ENCODE assay signal across 9 mouse cellular contexts in the genomic region with DNA sequence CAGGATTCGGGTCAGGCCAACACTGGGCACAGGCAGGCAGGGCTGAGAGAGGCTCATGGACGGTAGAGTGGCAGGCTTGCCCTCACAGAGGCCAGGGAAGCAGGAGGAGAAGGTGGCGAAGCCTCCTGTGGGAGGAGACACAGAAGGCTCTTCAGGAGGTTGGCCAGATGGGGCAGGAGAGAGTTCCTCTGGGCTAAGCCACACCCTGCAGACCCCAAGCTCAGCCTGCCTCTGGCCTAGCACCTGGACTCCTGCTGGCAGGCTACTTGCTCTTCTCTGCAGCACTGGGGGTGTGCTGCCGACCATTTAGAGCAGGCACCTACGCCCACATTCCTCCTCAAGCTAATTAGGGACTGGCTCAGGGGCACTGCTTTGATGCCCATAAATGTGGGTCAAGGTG. TPM values are rescaled to one million over a fixed set of nuclear protein-coding genes. Genes with fewer than 3 reads are reported as not detected.
DNase-seq lines count a peak whose midpoint lies in the region; ATAC-seq lines count a peak whose summit lies in the region.
"Had no signal": no experiment of that assay in that cellular context is flagged by ENCODE, and none has a peak within 500 bp of the region (broad histone marks: within the 10 kb centered on the region; RNA-seq: fewer than 3 reads in every experiment).

No protein-coding gene starts in this region.

- WGBS in heart, embryonic 15.5 days = 28% methylated on average over 5 of the region's 5 CpGs
- WGBS in limb, embryonic 13.5 days = 10% methylated on average over 5 of the region's 5 CpGs

- H3K4me2 ChIP-seq in heart, embryonic 15.5 days = 0 out of 2 replicates have a peak overlapping the region, but pooled peaks have one; percentile 14
- H3K4me2 ChIP-seq in limb, embryonic 13.5 days (replicated peaks) = 0 out of 2 replicates have a peak overlapping the region, but pooled peaks have one; percentile 15

- H3K27me3 ChIP-seq in heart, embryonic 15.5 days = peaks cover 26% of the 10 kb centered on the region
- H3K27me3 ChIP-seq in limb, embryonic 13.5 days = peaks cover 98% of the 10 kb centered on the region

- H3K27ac ChIP-seq in heart, embryonic 15.5 days = peak overlapping the region; percentile 83
- no peak overlapping the region; the same call in 1 of the 2 replicates for H3K27ac ChIP-seq in limb, embryonic 13.5 days

- peaks cover 45% of the 10 kb centered on the region for H3K4me1 ChIP-seq in heart, embryonic 15.5 days (replicated peaks)
- H3K4me1 ChIP-seq in limb, embryonic 13.5 days = peaks cover 39% of the 10 kb centered on the region

- H3K36me3 ChIP-seq in heart, embryonic 15.5 days = peaks cover 35% of the 10 kb centered on the region
- no peaks in the 10 kb centered on the region for H3K36me3 ChIP-seq in limb, embryonic 13.5 days

- 0 out of 2 replicates have a peak overlapping the region, but pooled peaks have one; percentile 16 for H3K9ac ChIP-seq in heart, embryonic 15.5 days
- peak overlapping the region; percentile 31; the same call in 1 of the 2 replicates for H3K9ac ChIP-seq in limb, embryonic 13.5 days

- no peak overlapping the region for H3K4me3 ChIP-seq in heart, embryonic 15.5 days
- H3K4me3 ChIP-seq in limb, embryonic 13.5 days = no peak overlapping the region

- DNase-seq in heart, postnatal 10 days = no peak
- DNase-seq in 3T3-L1 (ENCODE audit: low read depth, low spot score) (peak; percentile 85), ES-CJ7 (ENCODE audit: low read depth, low spot score) (peak; percentile 44)
- no peak for DNase-seq in ovary, postnatal 10 days (ENCODE audit: low spot score)
- DNase-seq in embryo, embryonic 11 days = no peak

- intact Hi-C loops in heart, postnatal 10 days (cut with DNase I) = no loop called here

- peak; percentile 20 for ATAC-seq in heart, embryonic 15.5 days (replicated peaks; ENCODE audit: insufficient number of reproducible peaks, insufficient read depth, low FRiP score, low read depth)
- ATAC-seq in limb, embryonic 13.5 days (ENCODE audit: low FRiP score, low read depth) = no peak

- H3K9me3 ChIP-seq in heart, embryonic 15.5 days (replicated peaks) = no peaks in the 10 kb centered on the region
- H3K9me3 ChIP-seq in limb, embryonic 13.5 days = no peaks in the 10 kb centered on the region

RNA-seq across cellular contexts. Expression of a gene that starts 11.2 kb away (rescaled TPM):
- 11.5 and 12.2 TPM in 2 replicates for polyA plus RNA-seq in heart, embryonic 15.5 days (2015; fragmentation: Nextera tagmentation; extraction: Ambion mirVana)
- 10 to 100 TPM; 28.0 to 30.0 TPM for total RNA-seq in heart, postnatal 10 days (2021)
- 2.3 and 2.7 TPM in 2 replicates for polyA plus RNA-seq in limb, embryonic 13.5 days (2015; fragmentation: Nextera tagmentation; extraction: Ambion mirVana)

RNA-seq across cellular contexts. Expression of a gene that starts 23.5 kb away (rescaled TPM):
- polyA plus RNA-seq in heart, embryonic 15.5 days (2015; fragmentation: Nextera tagmentation; extraction: Ambion mirVana) = 43.4 and 52.7 TPM in 2 replicates
- 10 to 100 TPM; 39.4 to 43.2 TPM for total RNA-seq in heart, postnatal 10 days (2021)
- 70.7 and 71.4 TPM in 2 replicates for polyA plus RNA-seq in limb, embryonic 13.5 days (2015; fragmentation: Nextera tagmentation; extraction: Ambion mirVana)

RNA-seq across cellular contexts. Expression of a gene that starts 36.1 kb away (rescaled TPM):
- polyA plus RNA-seq in heart, embryonic 15.5 days (2015; fragmentation: Nextera tagmentation; extraction: Ambion mirVana) = not detected in 2 replicates
- total RNA-seq in heart, postnatal 10 days (2021) = not detected
- not detected in 2 replicates for polyA plus RNA-seq in limb, embryonic 13.5 days (2015; fragmentation: Nextera tagmentation; extraction: Ambion mirVana)
- polyA plus RNA-seq: large intestine, adult 2 months; thymus, postnatal 0 days had no signal

RNA-seq across cellular contexts. Expression of a gene that starts 51.4 kb away (rescaled TPM):
- polyA plus RNA-seq in heart, embryonic 15.5 days (2015; fragmentation: Nextera tagmentation; extraction: Ambion mirVana) = not detected in 2 replicates
- not detected for total RNA-seq in heart, postnatal 10 days (2021)
- not detected in 2 replicates for polyA plus RNA-seq in limb, embryonic 13.5 days (2015; fragmentation: Nextera tagmentation; extraction: Ambion mirVana)
- polyA plus RNA-seq: large intestine, adult 2 months; thymus, postnatal 0 days had no signal

Comparison
In these comparisons a context has a peak if more than half of its experiments do, and no peak if none do; other contexts are left out.
1. DNase-seq: peak in 3T3-L1 (single experiment) and ES-CJ7 (single experiment); none in heart, postnatal 10 days (0 of 2), ovary, postnatal 10 days (single experiment) and embryo, embryonic 11 days (single experiment).